Mouse (Mus musculus): ENCODE measurements around the gene Vpreb2. TPM values are rescaled to one million over a fixed set of nuclear protein-coding genes. Genes with fewer than 3 reads are reported as not detected.

Gene Vpreb2
- polyA plus RNA-seq (2014; fragmentation: Nextera tagmentation; extraction: Ambion mirVana) = not detected in 2 replicates

DNA sequence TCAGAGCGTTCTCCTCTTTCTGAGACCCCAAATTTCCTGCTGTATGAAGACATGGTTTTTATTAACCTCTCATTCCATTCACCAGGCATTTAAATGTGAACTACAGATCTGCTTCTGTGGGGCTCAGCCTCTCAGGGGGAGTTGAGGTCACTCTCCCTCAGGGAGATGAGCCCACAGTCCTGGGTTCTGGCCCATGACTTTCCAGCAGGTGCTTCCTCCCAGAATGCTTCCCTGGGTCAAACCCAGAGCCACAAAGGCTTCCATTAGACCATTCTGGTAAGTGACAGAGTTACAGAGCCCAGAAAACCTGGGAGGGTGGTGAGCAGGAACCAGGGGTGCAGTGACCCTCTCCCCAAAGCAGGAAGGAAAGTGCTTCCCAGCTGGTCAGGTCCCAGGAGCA, at the start of gene Vpreb2:
Gene Vpreb2 (plus strand): TSS at position 301 of the 400 bp plus-strand sequence.
- H3K27ac ChIP-seq (ENCODE audit: low read depth, low read length) = no peak within 1 kb of the TSS
- no peak for ATAC-seq (ENCODE audit: low read depth)
- WGBS = 50% methylated on average over 1 of the region's 1 CpGs
- no peak within 1 kb of the TSS for H3K4me3 ChIP-seq (ENCODE audit: low read depth, low read length)
- no peak within 1 kb of the TSS for H3K4me2 ChIP-seq (ENCODE audit: low read depth, low read length)
- no peaks in the 10 kb centered on the region for H3K9me3 ChIP-seq (ENCODE audit: control insufficient read depth, low read length)
- H3K36me3 ChIP-seq (ENCODE audit: control insufficient read depth, insufficient read depth, low read length) = no peaks in the 10 kb centered on the region
- no peaks in the 10 kb centered on the region for H3K27me3 ChIP-seq (ENCODE audit: control insufficient read depth, insufficient read depth, low read length)
- no peak within 1 kb of the TSS for H3K9ac ChIP-seq (replicated peaks; ENCODE audit: low read depth, low read length)
- no peaks in the 10 kb centered on the region for H3K4me1 ChIP-seq (ENCODE audit: control insufficient read depth, insufficient read depth, low read length)

DNA sequence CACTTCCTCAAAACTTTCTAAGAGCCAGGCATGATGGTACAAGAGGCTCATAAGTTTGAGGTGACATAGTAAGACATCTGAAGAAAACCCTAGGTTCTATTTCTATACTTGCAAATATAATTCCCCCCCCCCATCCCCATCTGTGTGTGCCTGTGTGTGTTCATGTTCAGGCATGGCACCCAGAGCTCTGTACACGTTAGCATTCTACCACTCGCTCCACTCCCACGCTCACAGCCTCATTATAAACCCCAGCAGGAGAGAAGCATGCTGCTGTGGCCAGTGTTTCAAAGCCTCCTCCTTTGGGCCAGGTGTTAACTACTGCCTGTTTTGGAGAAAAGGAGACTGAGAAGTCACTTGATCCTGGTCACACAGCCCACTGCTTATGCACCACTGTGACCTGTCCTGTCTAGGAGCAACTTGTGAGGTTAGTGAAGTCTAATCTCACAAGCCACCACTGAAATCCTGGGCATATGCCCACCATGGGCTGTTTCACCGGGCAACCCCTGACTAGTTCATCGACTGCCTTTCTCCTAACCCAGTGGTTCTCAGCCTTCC, 48.2 kb upstream of the Vpreb2 start:
- H3K27ac ChIP-seq (ENCODE audit: low read depth, low read length) = no peak overlapping the region
- no peaks in the 10 kb centered on the region for H3K9me3 ChIP-seq (ENCODE audit: control insufficient read depth, low read length)
- H3K27me3 ChIP-seq (ENCODE audit: control insufficient read depth, insufficient read depth, low read length) = no peaks in the 10 kb centered on the region
- peaks cover 2% of the 10 kb centered on the region for H3K4me1 ChIP-seq (ENCODE audit: control insufficient read depth, insufficient read depth, low read length)
- 79% methylated on average over 5 of the region's 5 CpGs for WGBS
- no peak overlapping the region for H3K4me2 ChIP-seq (ENCODE audit: low read depth, low read length)
- H3K4me3 ChIP-seq (ENCODE audit: low read depth, low read length) = no peak overlapping the region
- H3K9ac ChIP-seq (replicated peaks; ENCODE audit: low read depth, low read length) = no peak overlapping the region
- ATAC-seq (ENCODE audit: low read depth) = no peak
- no peaks in the 10 kb centered on the region for H3K36me3 ChIP-seq (ENCODE audit: control insufficient read depth, insufficient read depth, low read length)

DNA sequence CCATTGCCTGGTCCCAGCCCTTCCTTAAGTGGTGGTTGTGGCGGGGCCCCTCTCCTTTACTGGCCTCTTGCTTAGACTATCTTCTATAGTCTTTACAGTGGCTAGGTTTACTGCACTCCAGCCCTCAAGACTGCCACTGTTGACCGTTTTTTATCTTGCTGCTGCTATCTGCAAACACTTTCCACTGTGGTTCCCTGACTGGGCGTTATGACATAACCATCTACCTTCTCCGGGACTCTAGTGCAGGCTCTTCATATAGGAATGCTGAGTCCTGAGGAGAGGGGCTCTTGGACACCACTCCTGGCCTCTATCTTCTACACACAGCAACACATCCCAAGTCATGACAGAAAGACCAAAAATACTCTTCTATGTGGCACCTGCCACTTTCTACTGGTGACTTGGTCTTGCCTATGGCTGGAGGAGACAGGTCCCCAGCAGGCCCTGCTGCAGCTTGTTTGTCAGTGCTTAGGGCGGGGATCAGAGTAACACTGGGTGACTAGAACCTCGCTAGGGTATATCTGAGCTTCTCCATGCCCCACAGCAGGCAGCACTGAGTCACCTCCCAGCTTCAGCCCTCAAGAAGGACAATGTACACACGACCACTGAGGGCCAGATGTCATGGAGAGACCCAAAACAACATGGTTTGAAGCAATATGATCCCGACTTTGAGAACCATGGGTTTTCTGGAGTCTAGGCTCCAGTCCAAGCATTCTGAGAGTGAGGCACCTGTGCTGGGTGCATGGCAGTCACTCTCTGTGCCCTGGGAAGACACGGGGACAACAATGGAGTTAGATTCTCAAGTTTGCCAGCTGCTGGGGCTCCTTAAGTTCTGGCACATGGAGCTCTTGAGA, 46.4 kb upstream of the Vpreb2 start:
- H3K36me3 ChIP-seq (ENCODE audit: control insufficient read depth, insufficient read depth, low read length) = no peaks in the 10 kb centered on the region
- no peak overlapping the region for H3K9ac ChIP-seq (replicated peaks; ENCODE audit: low read depth, low read length)
- H3K27me3 ChIP-seq (ENCODE audit: control insufficient read depth, insufficient read depth, low read length) = no peaks in the 10 kb centered on the region
- no peaks in the 10 kb centered on the region for H3K9me3 ChIP-seq (ENCODE audit: control insufficient read depth, low read length)
- 70% methylated on average over 9 of the region's 9 CpGs for WGBS
- no peak for ATAC-seq (ENCODE audit: low read depth)
- no peak overlapping the region for H3K27ac ChIP-seq (ENCODE audit: low read depth, low read length)
- H3K4me2 ChIP-seq (ENCODE audit: low read depth, low read length) = no peak overlapping the region
- no peak overlapping the region for H3K4me3 ChIP-seq (ENCODE audit: low read depth, low read length)
- H3K4me1 ChIP-seq (ENCODE audit: control insufficient read depth, insufficient read depth, low read length) = no peaks in the 10 kb centered on the region

DNA sequence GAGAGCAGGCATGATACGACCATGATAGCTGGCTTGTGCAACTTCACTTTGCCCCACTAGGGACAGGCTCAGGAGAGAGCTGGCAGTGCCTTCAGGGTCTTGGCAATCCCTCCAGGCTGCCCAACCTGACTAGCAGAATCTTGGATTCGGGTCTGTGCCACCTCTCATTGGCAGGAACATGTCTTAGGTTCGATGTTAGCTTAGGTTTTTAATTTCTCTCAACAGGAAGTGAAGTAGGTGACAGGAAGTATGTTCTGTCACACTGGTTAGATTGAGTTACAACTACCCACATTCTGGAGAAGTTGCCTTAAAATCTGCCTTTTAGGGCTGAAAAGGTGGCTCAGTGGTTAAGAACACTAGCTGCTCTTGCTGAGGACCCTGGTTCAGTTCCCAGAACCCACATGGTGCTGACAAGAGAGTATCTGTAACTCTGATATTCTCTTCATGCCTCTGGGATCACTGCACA, 45.8 kb upstream of the Vpreb2 start:
- no peaks in the 10 kb centered on the region for H3K27me3 ChIP-seq (ENCODE audit: control insufficient read depth, insufficient read depth, low read length)
- ATAC-seq (ENCODE audit: low read depth) = no peak
- no peaks in the 10 kb centered on the region for H3K36me3 ChIP-seq (ENCODE audit: control insufficient read depth, insufficient read depth, low read length)
- H3K4me2 ChIP-seq (ENCODE audit: low read depth, low read length) = no peak overlapping the region
- 73% methylated on average over 3 of the region's 3 CpGs for WGBS
- no peak overlapping the region for H3K9ac ChIP-seq (replicated peaks; ENCODE audit: low read depth, low read length)
- H3K27ac ChIP-seq (ENCODE audit: low read depth, low read length) = no peak overlapping the region
- no peaks in the 10 kb centered on the region for H3K4me1 ChIP-seq (ENCODE audit: control insufficient read depth, insufficient read depth, low read length)
- H3K4me3 ChIP-seq (ENCODE audit: low read depth, low read length) = no peak overlapping the region
- no peaks in the 10 kb centered on the region for H3K9me3 ChIP-seq (ENCODE audit: control insufficient read depth, low read length)

DNA sequence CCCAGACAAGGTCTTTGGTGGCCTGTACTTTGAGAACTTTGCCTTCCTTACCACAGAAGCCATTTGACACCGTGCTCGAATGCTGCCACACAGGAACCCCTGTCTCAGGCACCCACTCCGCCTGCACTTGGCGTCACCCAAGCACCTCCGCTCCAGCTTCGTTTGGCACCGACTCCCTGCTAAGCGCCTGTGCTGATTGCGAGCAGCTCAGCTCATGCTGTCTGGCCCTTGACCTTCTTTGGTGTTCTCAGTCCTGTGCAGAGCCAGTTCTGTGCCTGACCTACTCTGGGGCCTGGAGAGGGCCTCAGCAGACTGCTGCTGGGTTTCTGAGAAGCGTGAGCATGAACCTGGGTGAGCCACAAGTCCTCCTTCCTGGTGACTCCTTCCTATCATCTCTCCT, 43.5 kb upstream of the Vpreb2 start:
- WGBS = 83% methylated on average over 10 of the region's 10 CpGs
- no peak overlapping the region for H3K4me3 ChIP-seq (ENCODE audit: low read depth, low read length)

DNA sequence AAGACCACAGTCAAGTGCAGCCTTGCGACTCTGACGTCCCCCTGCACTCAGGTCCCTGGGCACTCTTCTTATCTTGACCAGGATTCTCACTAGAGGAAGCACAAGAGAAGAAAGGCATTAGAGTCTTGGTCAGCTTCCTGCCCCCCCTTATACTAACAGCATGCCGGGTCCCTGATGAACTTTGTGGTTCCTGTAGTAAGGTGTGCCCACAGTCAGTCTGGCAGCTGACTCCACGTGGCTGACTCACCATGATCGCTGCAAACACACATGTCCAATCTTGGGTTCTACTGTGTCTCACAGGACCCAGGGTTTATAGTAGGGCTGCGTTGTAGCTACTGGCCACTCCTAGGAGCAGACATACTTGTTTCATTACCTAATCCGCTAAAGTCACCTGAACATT, 42.0 kb upstream of the Vpreb2 start:
- H3K4me1 ChIP-seq (ENCODE audit: control insufficient read depth, insufficient read depth, low read length) = no peaks in the 10 kb centered on the region
- 84% methylated on average over 7 of the region's 7 CpGs for WGBS
- ATAC-seq (ENCODE audit: low read depth) = no peak
- no peak overlapping the region for H3K4me3 ChIP-seq (ENCODE audit: low read depth, low read length)
- no peaks in the 10 kb centered on the region for H3K36me3 ChIP-seq (ENCODE audit: control insufficient read depth, insufficient read depth, low read length)
- no peaks in the 10 kb centered on the region for H3K9me3 ChIP-seq (ENCODE audit: control insufficient read depth, low read length)
- H3K27ac ChIP-seq (ENCODE audit: low read depth, low read length) = no peak overlapping the region
- H3K4me2 ChIP-seq (ENCODE audit: low read depth, low read length) = no peak overlapping the region
- H3K9ac ChIP-seq (replicated peaks; ENCODE audit: low read depth, low read length) = no peak overlapping the region
- no peaks in the 10 kb centered on the region for H3K27me3 ChIP-seq (ENCODE audit: control insufficient read depth, insufficient read depth, low read length)

More for the DNA sequence above, 43.5 kb upstream of the Vpreb2 start:
- Histone ChIP-seq H3K4me2 (ENCODE audit: low read depth, low read length) (no peak overlapping the region), H3K27ac (ENCODE audit: low read depth, low read length) (no peak overlapping the region), H3K9me3 (ENCODE audit: control insufficient read depth, low read length) (no peaks in the 10 kb centered on the region), H3K36me3 (ENCODE audit: control insufficient read depth, insufficient read depth, low read length) (no peaks in the 10 kb centered on the region), H3K9ac (replicated peaks; ENCODE audit: low read depth, low read length) (no peak overlapping the region), H3K4me1 (ENCODE audit: control insufficient read depth, insufficient read depth, low read length) (no peaks in the 10 kb centered on the region), H3K27me3 (ENCODE audit: control insufficient read depth, insufficient read depth, low read length) (no peaks in the 10 kb centered on the region)
- no peak for ATAC-seq (ENCODE audit: low read depth)

GRCm38 (mm10) chr16:17938821-17939220, 41.4 kb upstream of the Vpreb2 start:
- no peak overlapping the region for H3K4me3 ChIP-seq (ENCODE audit: low read depth, low read length)
- 12% methylated on average over 7 of the region's 7 CpGs for WGBS
- H3K4me1 ChIP-seq (ENCODE audit: control insufficient read depth, insufficient read depth, low read length) = no peaks in the 10 kb centered on the region
- H3K36me3 ChIP-seq (ENCODE audit: control insufficient read depth, insufficient read depth, low read length) = no peaks in the 10 kb centered on the region
- ATAC-seq (ENCODE audit: low read depth) = peak; percentile 75; the same call in 1 of the 2 replicates
- no peak overlapping the region for H3K27ac ChIP-seq (ENCODE audit: low read depth, low read length)
- no peaks in the 10 kb centered on the region for H3K9me3 ChIP-seq (ENCODE audit: control insufficient read depth, low read length)
- no peak overlapping the region for H3K4me2 ChIP-seq (ENCODE audit: low read depth, low read length)
- no peak overlapping the region for H3K9ac ChIP-seq (replicated peaks; ENCODE audit: low read depth, low read length)
- H3K27me3 ChIP-seq (ENCODE audit: control insufficient read depth, insufficient read depth, low read length) = no peaks in the 10 kb centered on the region

DNA sequence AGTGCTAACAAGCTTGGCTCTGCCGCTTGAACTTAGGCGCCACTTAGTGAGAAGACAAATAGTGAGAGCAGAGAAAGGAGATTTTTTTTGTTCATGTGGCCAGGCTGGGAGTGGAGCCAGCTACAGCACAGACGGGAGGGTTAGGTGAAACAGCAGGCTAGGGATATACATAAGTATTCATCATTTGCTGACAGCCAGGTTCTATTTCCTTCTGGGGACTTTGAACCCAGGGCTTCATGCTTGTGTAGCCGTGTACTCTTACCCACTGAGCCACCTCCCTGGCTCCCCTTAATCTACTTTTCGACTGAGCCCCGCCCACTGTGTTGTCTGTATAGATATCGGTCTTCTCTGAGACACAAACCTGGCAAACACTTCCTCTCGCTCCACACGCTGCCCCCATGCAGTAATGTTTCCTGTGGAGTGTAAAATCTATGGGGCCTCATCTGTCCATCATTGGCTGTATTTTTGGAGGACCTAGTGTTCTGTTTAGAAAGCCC, 40.9 kb upstream of the Vpreb2 start:
- no peak overlapping the region for H3K9ac ChIP-seq (replicated peaks; ENCODE audit: low read depth, low read length)
- H3K4me2 ChIP-seq (ENCODE audit: low read depth, low read length) = no peak overlapping the region
- no peak overlapping the region for H3K4me3 ChIP-seq (ENCODE audit: low read depth, low read length)
- H3K27me3 ChIP-seq (ENCODE audit: control insufficient read depth, insufficient read depth, low read length) = no peaks in the 10 kb centered on the region
- 62% methylated on average over 9 of the region's 9 CpGs for WGBS
- no peaks in the 10 kb centered on the region for H3K36me3 ChIP-seq (ENCODE audit: control insufficient read depth, insufficient read depth, low read length)
- no peaks in the 10 kb centered on the region for H3K9me3 ChIP-seq (ENCODE audit: control insufficient read depth, low read length)
- ATAC-seq (ENCODE audit: low read depth) = 0 out of 2 replicates have a peak, but pooled peaks have one; percentile 11
- H3K27ac ChIP-seq (ENCODE audit: low read depth, low read length) = no peak overlapping the region
- H3K4me1 ChIP-seq (ENCODE audit: control insufficient read depth, insufficient read depth, low read length) = no peaks in the 10 kb centered on the region

DNA sequence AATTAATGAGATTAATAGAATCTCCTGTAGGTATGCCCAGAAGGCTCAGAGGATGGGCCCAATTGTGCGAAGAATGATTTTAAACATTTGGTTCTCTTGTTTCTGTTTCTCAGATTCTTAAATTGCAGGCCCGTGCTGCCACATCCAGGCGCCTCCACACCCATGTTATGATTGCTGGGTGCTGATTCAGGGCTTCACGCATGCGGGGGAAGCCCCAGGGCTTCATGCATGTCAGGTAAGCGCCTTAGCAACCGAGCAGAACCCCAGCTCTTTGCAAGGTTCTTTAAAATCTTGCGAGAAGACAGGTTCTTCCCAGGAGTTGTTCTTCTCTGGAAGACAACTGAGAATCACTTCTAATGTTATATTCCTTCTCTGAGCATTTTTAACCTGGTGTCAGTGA, 36.8 kb upstream of the Vpreb2 start:
- Histone ChIP-seq H3K9me3 (ENCODE audit: control insufficient read depth, low read length) (no peaks in the 10 kb centered on the region), H3K36me3 (ENCODE audit: control insufficient read depth, insufficient read depth, low read length) (no peaks in the 10 kb centered on the region), H3K4me3 (ENCODE audit: low read depth, low read length) (no peak overlapping the region), H3K9ac (replicated peaks; ENCODE audit: low read depth, low read length) (no peak overlapping the region), H3K27me3 (ENCODE audit: control insufficient read depth, insufficient read depth, low read length) (no peaks in the 10 kb centered on the region), H3K27ac (ENCODE audit: low read depth, low read length) (no peak overlapping the region), H3K4me1 (ENCODE audit: control insufficient read depth, insufficient read depth, low read length) (no peaks in the 10 kb centered on the region), H3K4me2 (ENCODE audit: low read depth, low read length) (no peak overlapping the region)
- no peak for ATAC-seq (ENCODE audit: low read depth)
- 67% methylated on average over 8 of the region's 8 CpGs for WGBS
